Mouse (Mus musculus): ENCODE measurements at regions not wholly inside any gene's neighbourhood (a gene's known extent, or its start where the extent isn't known, plus 50 kb on each side); places are given as distances from the start of the nearest gene placed in this dataset.

DNA sequence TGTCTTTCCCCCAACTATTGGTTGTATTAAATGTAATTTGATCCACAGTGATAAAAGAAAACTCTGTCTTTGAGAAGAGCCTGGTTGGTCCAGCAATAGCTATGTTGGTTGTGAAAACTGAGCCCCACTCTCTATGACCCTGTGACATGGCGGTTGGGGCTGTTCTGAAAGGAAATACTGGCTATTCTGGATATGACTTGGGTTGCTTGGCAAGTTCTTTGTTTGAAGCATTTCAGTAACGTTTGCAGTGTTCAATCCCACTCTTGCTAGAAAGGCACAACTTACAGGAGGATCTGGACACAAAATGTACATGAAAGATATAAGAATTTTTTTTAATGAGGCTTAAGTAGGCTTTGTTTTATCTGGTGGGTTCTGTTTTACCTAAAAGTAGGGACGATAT is 54.1 kb upstream of the Spdl1 start:
- no peak for TF ChIP-seq CTCF (IDR thresholded peaks at IDR 0.05; ENCODE audit: borderline replicate concordance, insufficient read depth, low read length)
- no peak for TF ChIP-seq POLR2A (IDR thresholded peaks at IDR 0.05; ENCODE audit: low read depth, low read length)

All from embryonic fibroblast, embryonic 13.5 days (primary cell).